Mouse (Mus musculus): ENCODE data around the gene Klf9. TPM values are rescaled to one million over a fixed set of nuclear protein-coding genes. Genes with fewer than 3 reads are reported as not detected.

The Klf9 gene
- total RNA-seq (2015; ENCODE audit: low replicate concordance), result 1.1 and 2.9 TPM in 2 replicates
- 4.2 and 4.5 TPM in 2 replicates for total RNA-seq (2017; ENCODE audit: low replicate concordance)

- ATAC-seq (replicated peaks; ENCODE audit: low FRiP score, poor library complexity, severe bottlenecking), result peak; percentile 88
Measured at GRCm38 (mm10) chr19:23140689-23141317, at the start of gene Klf9. Gene Klf9, plus strand, starts transcription at chr19:23141226.

GRCm38 (mm10) chr19:23091586-23091985 is 49.4 kb upstream of the Klf9 start:
- no peak for ATAC-seq (replicated peaks; ENCODE audit: low FRiP score, poor library complexity, severe bottlenecking)

- no peak for ATAC-seq (replicated peaks; ENCODE audit: low FRiP score, poor library complexity, severe bottlenecking)
Measured at GRCm38 (mm10) chr19:23093548-23093947, 47.5 kb upstream of the Klf9 start.

- ATAC-seq (replicated peaks; ENCODE audit: low FRiP score, poor library complexity, severe bottlenecking), result no peak
Measured at GRCm38 (mm10) chr19:23094906-23095305, 46.1 kb upstream of the Klf9 start.

- ATAC-seq (replicated peaks; ENCODE audit: low FRiP score, poor library complexity, severe bottlenecking), result no peak
Measured at GRCm38 (mm10) chr19:23106859-23107258, 34.2 kb upstream of the Klf9 start.

- ATAC-seq (replicated peaks; ENCODE audit: low FRiP score, poor library complexity, severe bottlenecking), result no peak
Measured at GRCm38 (mm10) chr19:23107335-23107734, 33.7 kb upstream of the Klf9 start.

GRCm38 (mm10) chr19:23121875-23122274 is 19.2 kb upstream of the Klf9 start:
- ATAC-seq (replicated peaks; ENCODE audit: low FRiP score, poor library complexity, severe bottlenecking), result no peak

GRCm38 (mm10) chr19:23124023-23124550 is 16.9 kb upstream of the Klf9 start:
- ATAC-seq (replicated peaks; ENCODE audit: low FRiP score, poor library complexity, severe bottlenecking), result no peak

GRCm38 (mm10) chr19:23125227-23126150 is 15.5 kb upstream of the Klf9 start:
- no peak for ATAC-seq (replicated peaks; ENCODE audit: low FRiP score, poor library complexity, severe bottlenecking)

- ATAC-seq (replicated peaks; ENCODE audit: low FRiP score, poor library complexity, severe bottlenecking), result peak; percentile 82
Measured at GRCm38 (mm10) chr19:23129908-23130307, 11.1 kb upstream of the Klf9 start.

GRCm38 (mm10) chr19:23132106-23132635 is 8.9 kb upstream of the Klf9 start:
- no peak for ATAC-seq (replicated peaks; ENCODE audit: low FRiP score, poor library complexity, severe bottlenecking)

- ATAC-seq (replicated peaks; ENCODE audit: low FRiP score, poor library complexity, severe bottlenecking), result no peak
Measured at GRCm38 (mm10) chr19:23132720-23133426, 8.2 kb upstream of the Klf9 start.

GRCm38 (mm10) chr19:23133427-23134094 is 7.5 kb upstream of the Klf9 start:
- ATAC-seq (replicated peaks; ENCODE audit: low FRiP score, poor library complexity, severe bottlenecking), result no peak; the same call in 1 of the 2 replicates

- ATAC-seq (replicated peaks; ENCODE audit: low FRiP score, poor library complexity, severe bottlenecking), result peak; percentile 63
Measured at GRCm38 (mm10) chr19:23134095-23134440, 7.0 kb upstream of the Klf9 start.

GRCm38 (mm10) chr19:23134441-23135301 is 6.4 kb upstream of the Klf9 start:
- ATAC-seq (replicated peaks; ENCODE audit: low FRiP score, poor library complexity, severe bottlenecking), result peak; percentile 6; the same call in 1 of the 2 replicates

- peak; percentile 72 for ATAC-seq (replicated peaks; ENCODE audit: low FRiP score, poor library complexity, severe bottlenecking)
Measured at GRCm38 (mm10) chr19:23135349-23136201, 5.5 kb upstream of the Klf9 start.

- peak; percentile 0; the same call in 1 of the 2 replicates for ATAC-seq (replicated peaks; ENCODE audit: low FRiP score, poor library complexity, severe bottlenecking)
Measured at GRCm38 (mm10) chr19:23136202-23136850, 4.7 kb upstream of the Klf9 start.
